Mouse (Mus musculus) stomach, postnatal 0 days (tissue): ENCODE data around the gene Fam57b.

ENCODE experiments used
- CTCF ChIP-seq: IDR thresholded peaks from 2 replicates; pipeline ENCODE4 v1.5.1; 2016; ENCODE audit warnings: antibody characterized with exemption, low read depth, mild to moderate bottlenecking, moderate library complexity
- EP300 ChIP-seq: optimal IDR thresholded peaks from 2 replicates; pipeline ENCODE3; 2016; ENCODE audit warnings: antibody characterized with exemption

DNA sequence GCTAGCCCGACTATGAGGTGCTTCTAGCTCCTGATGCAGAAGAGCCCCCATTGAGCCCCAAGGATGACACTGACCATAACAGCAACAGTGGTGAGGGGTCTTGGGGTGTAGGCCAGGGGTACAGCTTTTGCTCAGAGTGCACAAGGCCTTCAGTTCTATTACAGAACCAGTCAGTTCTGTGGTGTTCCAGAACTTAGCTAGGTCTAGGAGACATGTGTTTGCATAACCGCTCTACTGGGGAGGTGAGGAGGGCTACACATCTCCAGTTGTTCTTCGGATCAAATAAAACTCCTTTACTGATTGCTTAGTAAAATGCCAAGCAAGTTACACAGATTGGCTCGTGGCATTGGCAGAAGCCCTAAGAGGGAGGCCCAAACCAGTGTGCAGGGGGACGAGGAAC lies 34.1 kb downstream of the Fam57b start, which contains the start of gene 4930451I11Rik:
- TF ChIP-seq CTCF (no peak), EP300 (no peak)
